Mouse (Mus musculus): ENCODE results near the gene Rapgef3. TPM values are rescaled to one million over a fixed set of nuclear protein-coding genes. Genes with fewer than 3 reads are reported as not detected.

The Rapgef3 gene
- total RNA-seq, 2 experiments from 2014 or later, result 33.1 to 35.1 TPM

GRCm38 (mm10) chr15:97751676-97752075 lies 16.1 kb downstream of the Rapgef3 start:
- DNase-seq (ENCODE audit: low spot score in 2 of 2), result no peak
- intact Hi-C loops (cut with DNase I), result no loop called here

GRCm38 (mm10) chr15:97750697-97751096 lies 17.1 kb downstream of the Rapgef3 start:
- intact Hi-C loops (cut with DNase I), result no loop called here
- peak; percentile 77 to 88 for DNase-seq (ENCODE audit: low spot score in 2 of 2)

- no peak for DNase-seq (ENCODE audit: low spot score in 2 of 2)
- intact Hi-C loops (cut with DNase I), result no loop called here
Observed at GRCm38 (mm10) chr15:97749841-97750240, 17.9 kb downstream of the Rapgef3 start.

- DNase-seq (ENCODE audit: low spot score in 2 of 2), result no peak
- intact Hi-C loops (cut with DNase I), result no loop called here
Observed at GRCm38 (mm10) chr15:97749397-97749796, 18.4 kb downstream of the Rapgef3 start.

GRCm38 (mm10) chr15:97748964-97749363 lies 18.8 kb downstream of the Rapgef3 start:
- intact Hi-C loops (cut with DNase I), result no loop called here
- DNase-seq (ENCODE audit: low spot score in 2 of 2), result no peak

- no peak for DNase-seq (ENCODE audit: low spot score in 2 of 2)
- intact Hi-C loops (cut with DNase I), result no loop called here
Observed at GRCm38 (mm10) chr15:97748309-97748708, 19.5 kb downstream of the Rapgef3 start.

GRCm38 (mm10) chr15:97747486-97747885 lies 20.3 kb downstream of the Rapgef3 start:
- intact Hi-C loops (cut with DNase I), result no loop called here

GRCm38 (mm10) chr15:97746748-97747147 lies 21.0 kb downstream of the Rapgef3 start:
- intact Hi-C loops (cut with DNase I), result no loop called here
- DNase-seq (ENCODE audit: low spot score in 2 of 2), result no peak

More at GRCm38 (mm10) chr15:97747486-97747885, 20.3 kb downstream of the Rapgef3 start:
- DNase-seq (ENCODE audit: low spot score in 2 of 2), result no peak

GRCm38 (mm10) chr15:97746278-97746677 lies 21.5 kb downstream of the Rapgef3 start:
- intact Hi-C loops (cut with DNase I), result no loop called here
- no peak for DNase-seq (ENCODE audit: low spot score in 2 of 2)

GRCm38 (mm10) chr15:97745331-97745730 lies 22.4 kb downstream of the Rapgef3 start:
- intact Hi-C loops (cut with DNase I), result no loop called here
- DNase-seq (ENCODE audit: low spot score in 2 of 2), result peak in 1 of 2 experiments; percentile 29

GRCm38 (mm10) chr15:97744930-97745329 lies 22.8 kb downstream of the Rapgef3 start:
- no peak for DNase-seq (ENCODE audit: low spot score in 2 of 2)
- intact Hi-C loops (cut with DNase I), result no loop called here

GRCm38 (mm10) chr15:97743961-97744525 lies 23.7 kb downstream of the Rapgef3 start:
- intact Hi-C loops (cut with DNase I), result no loop called here
- no peak for DNase-seq (ENCODE audit: low spot score in 2 of 2)

GRCm38 (mm10) chr15:97743210-97743609 lies 24.6 kb downstream of the Rapgef3 start:
- intact Hi-C loops (cut with DNase I), result no loop called here
- no peak for DNase-seq (ENCODE audit: low spot score in 2 of 2)

- intact Hi-C loops (cut with DNase I), result no loop called here
Observed at GRCm38 (mm10) chr15:97742600-97742999, 25.2 kb downstream of the Rapgef3 start.

GRCm38 (mm10) chr15:97742074-97742473 lies 25.7 kb downstream of the Rapgef3 start:
- no peak for DNase-seq (ENCODE audit: low spot score in 2 of 2)
- intact Hi-C loops (cut with DNase I), result no loop called here

More at GRCm38 (mm10) chr15:97742600-97742999, 25.2 kb downstream of the Rapgef3 start:
- DNase-seq (ENCODE audit: low spot score in 2 of 2), result no peak

- intact Hi-C loops (cut with DNase I), result no loop called here
Observed at GRCm38 (mm10) chr15:97741662-97742061, 26.1 kb downstream of the Rapgef3 start.

GRCm38 (mm10) chr15:97740283-97740732 lies 27.5 kb downstream of the Rapgef3 start:
- DNase-seq (ENCODE audit: low spot score in 2 of 2), result no peak
- intact Hi-C loops (cut with DNase I), result no loop called here

More at GRCm38 (mm10) chr15:97741662-97742061, 26.1 kb downstream of the Rapgef3 start:
- no peak for DNase-seq (ENCODE audit: low spot score in 2 of 2)

- intact Hi-C loops (cut with DNase I), result no loop called here
Observed at GRCm38 (mm10) chr15:97738923-97739322, 28.8 kb downstream of the Rapgef3 start.

GRCm38 (mm10) chr15:97731988-97732387 lies 35.8 kb downstream of the Rapgef3 start:
- no peak for DNase-seq (ENCODE audit: low spot score in 2 of 2)
- intact Hi-C loops (cut with DNase I), result no loop called here

More at GRCm38 (mm10) chr15:97738923-97739322, 28.8 kb downstream of the Rapgef3 start:
- no peak for DNase-seq (ENCODE audit: low spot score in 2 of 2)

GRCm38 (mm10) chr15:97731111-97731510 lies 36.7 kb downstream of the Rapgef3 start, which contains the start of gene Endou:
Gene Endou (minus strand): TSS chr15:97731339.
- intact Hi-C loops (cut with DNase I), result no loop called here
- no peak for DNase-seq (ENCODE audit: low spot score in 2 of 2)

GRCm38 (mm10) chr15:97730365-97730764 lies 37.4 kb downstream of the Rapgef3 start:
- no peak for DNase-seq (ENCODE audit: low spot score in 2 of 2)
- intact Hi-C loops (cut with DNase I), result no loop called here

GRCm38 (mm10) chr15:97728804-97729203 lies 39.0 kb downstream of the Rapgef3 start:
- DNase-seq (ENCODE audit: low spot score in 2 of 2), result peak in 1 of 2 experiments; percentile 67

More at GRCm38 (mm10) chr15:97728804-97729203, 39.0 kb downstream of the Rapgef3 start:
- intact Hi-C loops (cut with DNase I), result no loop called here

Measured in left cerebral cortex, postnatal 25 days (tissue).